Mouse (Mus musculus): Measurements from ENCODE around the gene Cecr2. TPM values are rescaled to one million over a fixed set of nuclear protein-coding genes. Genes with fewer than 3 reads are reported as not detected.
"Not testable (repeated sequence)": the region's sequence is repeated elsewhere in the genome, so short reads cannot be mapped to it uniquely, and the experiment has no call there.

Cecr2 gene
- polyA plus RNA-seq, 1 experiment from 2014 or later = 3.2 TPM

- no peaks in the 10 kb centered on the region for H3K27me3 ChIP-seq
- no peak for ATAC-seq (ENCODE audit: borderline replicate concordance, extremely low read depth, low FRiP score, low TSS enrichment)
- WGBS = 84% methylated on average over 4 of the region's 4 CpGs
- no peaks in the 10 kb centered on the region for H3K4me1 ChIP-seq
- no peaks in the 10 kb centered on the region for H3K9me3 ChIP-seq
- no peak overlapping the region for H3K27ac ChIP-seq
- H3K4me3 ChIP-seq = no peak overlapping the region
- H3K4me2 ChIP-seq = no peak overlapping the region
- H3K9ac ChIP-seq = no peak overlapping the region
- H3K36me3 ChIP-seq = peaks cover 91% of the 10 kb centered on the region
Observed at GRCm38 (mm10) chr6:120799581-120800041, 133.4 kb downstream of the Cecr2 start.

DNA sequence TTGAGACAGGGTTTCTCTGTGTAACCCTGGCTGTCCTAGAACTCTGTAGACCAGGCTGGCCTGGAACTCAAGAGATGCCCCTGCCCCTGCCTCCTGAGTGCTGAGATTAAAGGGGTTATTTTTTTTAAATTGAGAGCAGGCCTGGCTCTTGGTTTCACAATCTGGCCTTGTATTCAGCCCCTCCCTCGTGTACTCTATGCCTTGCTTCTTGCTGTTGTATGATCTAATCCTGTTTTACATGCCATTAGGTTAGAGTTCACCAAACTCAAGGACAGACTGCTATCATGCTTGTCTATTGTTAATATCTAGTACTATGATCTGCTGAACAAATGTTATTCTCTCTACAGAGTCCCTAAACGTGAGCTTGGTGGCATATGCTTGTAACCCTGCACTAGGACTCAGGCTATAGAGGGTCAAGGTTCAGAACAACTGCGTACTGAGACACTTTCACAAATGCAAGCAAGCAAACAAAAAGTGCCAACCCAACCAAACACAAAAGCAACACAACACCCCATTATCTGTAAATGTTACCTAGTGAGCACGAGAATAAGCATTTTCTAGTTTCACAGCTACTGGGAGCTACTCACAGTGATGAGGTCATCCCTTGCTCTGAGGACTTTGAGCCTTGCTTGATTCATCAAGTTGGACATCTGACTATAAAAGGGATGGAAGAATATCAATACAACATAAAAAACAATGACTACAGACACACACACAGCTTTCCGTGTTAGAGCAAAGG lies 141.0 kb downstream of the Cecr2 start:
- Histone ChIP-seq H3K27ac (no peak overlapping the region), H3K36me3 (peaks cover 74% of the 10 kb centered on the region), H3K4me1 (no peaks in the 10 kb centered on the region), H3K4me3 (no peak overlapping the region), H3K9me3 (no peaks in the 10 kb centered on the region), H3K27me3 (no peaks in the 10 kb centered on the region), H3K4me2 (no peak overlapping the region), H3K9ac (no peak overlapping the region)
- ATAC-seq (ENCODE audit: borderline replicate concordance, extremely low read depth, low FRiP score, low TSS enrichment) = no peak
- 76% methylated on average over 5 of the region's 5 CpGs for WGBS

DNA sequence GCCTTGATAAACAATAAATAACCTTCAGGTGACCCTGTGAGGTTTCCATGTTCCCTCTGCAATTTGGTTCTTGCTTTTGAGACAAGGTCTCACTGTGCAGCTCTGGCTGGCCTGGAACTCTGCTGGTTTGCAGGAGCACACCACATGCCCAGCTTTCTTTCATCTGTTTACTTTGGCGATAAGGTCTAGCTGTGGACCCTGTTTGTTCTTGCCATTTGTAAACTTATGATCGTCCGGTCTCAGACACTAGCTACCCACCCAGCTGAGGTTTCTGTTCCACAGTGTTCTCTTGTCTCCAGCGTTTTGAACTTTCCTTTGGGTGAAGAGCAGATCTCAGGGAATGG lies 141.5 kb downstream of the Cecr2 start:
- 65% methylated on average over 4 of the region's 4 CpGs for WGBS
- Histone ChIP-seq H3K4me1 (no peaks in the 10 kb centered on the region), H3K36me3 (peaks cover 70% of the 10 kb centered on the region), H3K27me3 (no peaks in the 10 kb centered on the region), H3K27ac (no peak overlapping the region), H3K9ac (no peak overlapping the region), H3K4me3 (no peak overlapping the region), H3K4me2 (no peak overlapping the region), H3K9me3 (no peaks in the 10 kb centered on the region)
- ATAC-seq (ENCODE audit: borderline replicate concordance, extremely low read depth, low FRiP score, low TSS enrichment) = no peak

DNA sequence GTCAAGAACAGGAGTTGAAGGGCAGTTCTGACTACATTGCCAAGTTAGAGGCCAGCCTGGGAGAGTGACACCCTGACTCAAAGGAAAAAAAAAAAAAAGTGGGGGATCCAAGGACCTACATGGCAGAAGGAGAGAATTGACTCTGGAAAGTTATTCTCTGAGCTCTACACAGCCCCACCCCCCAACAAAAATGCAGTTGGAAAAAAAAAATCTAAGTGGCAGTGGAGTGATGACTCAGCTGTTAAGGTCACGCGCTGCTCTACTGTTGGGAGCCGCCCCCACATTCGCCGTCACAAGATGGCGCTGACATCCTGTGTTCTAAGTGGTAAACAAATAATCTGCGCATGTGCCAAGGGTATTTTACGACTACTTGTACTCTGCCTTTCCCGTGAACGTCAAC lies 145.8 kb downstream of the Cecr2 start:
- H3K27ac ChIP-seq; ATAC-seq (ENCODE audit: borderline replicate concordance, extremely low read depth, low FRiP score, low TSS enrichment); H3K9ac ChIP-seq; H3K27me3 ChIP-seq; H3K4me2 ChIP-seq; H3K4me1 ChIP-seq; H3K9me3 ChIP-seq; H3K4me3 ChIP-seq: not testable (repeated sequence)
- H3K36me3 ChIP-seq = peaks cover 31% of the 10 kb centered on the region
- 96% methylated on average over 10 of the region's 10 CpGs for WGBS

- no peaks in the 10 kb centered on the region for H3K9me3 ChIP-seq
- ATAC-seq (ENCODE audit: borderline replicate concordance, extremely low read depth, low FRiP score, low TSS enrichment) = no peak
- H3K4me1 ChIP-seq = peaks cover 10% of the 10 kb centered on the region
- H3K4me3 ChIP-seq = no peak overlapping the region
- H3K36me3 ChIP-seq = peaks cover 22% of the 10 kb centered on the region
- no peak overlapping the region for H3K27ac ChIP-seq
- H3K4me2 ChIP-seq = no peak overlapping the region
- WGBS = 92% methylated on average over 2 of the region's 2 CpGs
- no peaks in the 10 kb centered on the region for H3K27me3 ChIP-seq
- H3K9ac ChIP-seq = no peak overlapping the region
Observed at GRCm38 (mm10) chr6:120819294-120819693, 153.1 kb downstream of the Cecr2 start.

GRCm38 (mm10) chr6:120820144-120820543 lies 154.0 kb downstream of the Cecr2 start:
- no peak overlapping the region for H3K9ac ChIP-seq
- H3K4me1 ChIP-seq = peaks cover 10% of the 10 kb centered on the region
- H3K9me3 ChIP-seq = no peaks in the 10 kb centered on the region
- WGBS = 85% methylated on average over 5 of the region's 5 CpGs
- no peak overlapping the region for H3K4me3 ChIP-seq
- peaks cover 22% of the 10 kb centered on the region for H3K36me3 ChIP-seq
- no peak for ATAC-seq (ENCODE audit: borderline replicate concordance, extremely low read depth, low FRiP score, low TSS enrichment)
- no peak overlapping the region for H3K27ac ChIP-seq
- no peak overlapping the region for H3K4me2 ChIP-seq
- no peaks in the 10 kb centered on the region for H3K27me3 ChIP-seq

Small RNAs within 50 kb of the gene (microRNA-seq; reads per million reads assigned to microRNA genes)
- gene Gm25193 = not detected

Other genes starting within 250 kb of the Cecr2 start
- 6.4 and 7.2 TPM in 2 replicates for gene Il17ra, start 203.1 kb upstream of the Cecr2 start, polyA plus RNA-seq (2015; fragmentation: Nextera tagmentation; extraction: Ambion mirVana)
- gene Tmem121b, start 172.6 kb upstream of the Cecr2 start, polyA plus RNA-seq (2015; fragmentation: Nextera tagmentation; extraction: Ambion mirVana) = 0.17 and 0.20 TPM in 2 replicates
- 16.7 and 17.3 TPM in 2 replicates for gene Hdhd5, start 135.1 kb upstream of the Cecr2 start, polyA plus RNA-seq (2015; fragmentation: Nextera tagmentation; extraction: Ambion mirVana)
- 0.19 TPM in 1 of 2 replicates, not detected in the other for gene Slc25a18, start 107.2 kb downstream of the Cecr2 start, polyA plus RNA-seq (2015; fragmentation: Nextera tagmentation; extraction: Ambion mirVana)
- gene Atp6v1e1, start 156.4 kb downstream of the Cecr2 start, polyA plus RNA-seq (2015; fragmentation: Nextera tagmentation; extraction: Ambion mirVana) = 98.5 and 99.6 TPM in 2 replicates
- 30.1 and 31.8 TPM in 2 replicates for gene Bcl2l13, start 169.8 kb downstream of the Cecr2 start, polyA plus RNA-seq (2015; fragmentation: Nextera tagmentation; extraction: Ambion mirVana)

Measured in lung, embryonic 15.5 days (tissue).